Mouse (Mus musculus) thymus, postnatal 36 days (tissue): ENCODE measurements around the gene Slc6a13.
A peak's percentile ranks its signal among the peaks of the same experiment; 100 is the strongest.

Experiments used
- DNase-seq, 2 experiments: peaks; one replicate each; pipeline ENCODE4 v3.0.0; 2022; ENCODE audit warnings: mixed read lengths in 2 of 2

Slc6a13 gene

DNA sequence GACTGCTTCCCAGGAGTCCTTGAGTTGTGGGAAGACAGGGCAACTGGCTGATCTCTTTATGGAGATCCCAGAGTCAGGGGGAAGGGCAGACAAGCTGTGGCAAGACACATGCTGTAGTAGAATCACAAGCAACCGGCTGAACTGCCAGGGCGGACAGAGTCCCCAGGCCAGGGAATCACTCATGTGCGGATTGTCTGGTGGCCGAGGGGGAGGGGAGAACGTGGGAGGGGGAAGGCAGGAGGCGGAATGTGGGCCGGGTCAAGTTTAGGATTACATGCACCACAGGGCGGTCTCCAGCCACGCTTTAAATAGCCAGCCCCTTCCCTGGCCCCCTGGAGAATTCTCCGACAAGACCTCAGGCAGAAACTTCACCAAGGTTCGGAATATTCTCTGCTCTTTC, at the start of gene Slc6a13:
Gene Slc6a13, plus strand, starts transcription at position 274 of the 400 bp plus-strand sequence.
- no peak for DNase-seq

DNA sequence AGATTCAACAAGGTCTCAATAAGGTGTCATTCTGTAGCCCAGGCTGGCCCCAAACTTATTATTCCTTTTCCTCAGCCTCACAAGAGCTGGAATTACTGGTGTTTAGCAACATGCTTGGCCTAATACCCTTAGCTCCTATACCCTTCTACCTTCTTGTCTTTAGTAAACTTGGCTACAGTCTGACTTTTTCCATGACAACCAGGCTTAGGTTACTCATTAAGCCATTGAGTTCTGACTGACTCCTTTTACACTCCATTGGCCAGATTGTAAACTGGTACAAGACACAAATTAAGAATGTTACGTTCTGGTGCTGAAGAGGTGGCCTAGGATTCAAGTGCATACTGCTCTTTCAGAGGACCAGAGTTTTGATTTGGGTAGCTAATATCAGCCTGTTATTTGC, 49.6 kb upstream of the Slc6a13 start:
- DNase-seq, result no peak

DNA sequence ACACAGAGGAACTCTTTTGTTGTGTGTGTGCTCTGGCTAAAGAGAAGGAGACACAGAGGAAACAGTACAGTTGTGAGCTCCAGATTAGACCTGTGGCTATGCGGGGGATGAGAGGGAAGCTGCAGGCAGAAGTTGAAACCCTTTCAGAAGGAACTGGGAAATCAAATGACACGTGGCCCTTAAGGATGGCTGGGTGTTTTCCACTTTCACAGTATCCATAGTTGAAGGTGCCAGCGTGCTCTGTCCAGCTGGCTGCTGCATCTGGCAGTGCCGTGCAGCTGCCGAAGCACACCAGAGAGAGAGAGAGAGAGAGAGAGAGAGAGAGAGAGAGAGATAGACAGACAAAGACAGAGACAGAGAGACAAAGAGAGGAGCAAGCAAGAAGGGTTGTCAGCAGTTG, 48.8 kb upstream of the Slc6a13 start:
- no peak for DNase-seq

DNA sequence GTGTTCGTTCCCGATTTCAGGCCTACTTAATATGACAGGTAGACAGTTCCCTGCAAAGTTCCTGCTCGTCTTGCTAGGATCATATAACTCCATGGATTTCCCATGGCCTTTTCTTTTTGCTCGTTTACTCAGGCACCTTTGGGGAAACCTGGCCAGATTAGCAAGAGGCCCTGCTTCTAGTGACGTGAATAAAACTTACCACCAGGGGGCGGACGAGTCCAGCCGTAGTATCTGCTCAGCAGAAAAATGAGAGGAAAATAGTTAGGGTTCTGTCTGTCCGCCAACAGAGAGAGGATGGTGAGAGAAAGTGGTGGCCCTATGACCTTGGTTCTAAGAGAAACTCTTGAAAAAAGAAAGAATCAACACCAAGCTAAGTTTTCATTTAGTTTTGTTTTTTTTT, 39.5 kb upstream of the Slc6a13 start:
- peak; percentile 69 to 74 for DNase-seq

DNA sequence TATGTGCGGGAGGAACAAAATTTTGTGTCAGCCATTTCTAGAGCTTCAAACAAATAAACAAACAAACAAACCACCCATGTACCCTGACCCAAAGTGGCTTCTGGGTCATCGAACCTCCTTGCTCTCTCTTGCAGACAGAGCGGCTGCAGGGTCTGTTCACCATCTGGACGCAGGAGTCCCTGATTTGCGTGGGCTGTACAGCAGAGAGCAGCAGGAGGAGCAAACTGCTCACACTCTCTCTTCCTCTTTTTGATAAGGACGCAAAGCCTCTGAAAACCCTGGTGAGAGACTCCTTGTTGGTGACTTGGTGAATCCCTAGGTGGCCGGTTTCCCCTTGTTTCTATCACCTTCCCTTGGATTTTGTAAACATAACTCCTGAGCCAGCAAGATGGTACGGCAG, 38.8 kb upstream of the Slc6a13 start:
- DNase-seq, result no peak

DNA sequence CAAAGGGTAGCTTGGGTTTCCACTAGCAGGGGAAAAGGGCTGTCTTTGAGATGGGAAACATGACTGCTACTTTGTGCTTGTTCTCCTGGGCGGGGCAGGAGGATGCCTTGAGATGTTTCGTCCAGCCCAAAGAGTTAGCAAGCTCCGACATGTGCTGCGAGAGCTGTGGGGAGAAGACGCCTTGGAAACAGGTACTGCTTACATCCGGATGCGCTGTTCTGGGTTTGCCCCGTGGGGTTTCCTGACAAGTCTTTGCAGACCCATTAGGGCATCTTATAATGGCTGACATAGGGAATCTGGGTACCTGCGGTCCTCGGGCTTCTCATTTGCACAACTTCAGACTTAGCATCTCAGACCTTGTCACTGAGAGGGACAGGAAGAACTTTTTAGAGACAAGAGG, 38.0 kb upstream of the Slc6a13 start:
- DNase-seq, result no peak

DNA sequence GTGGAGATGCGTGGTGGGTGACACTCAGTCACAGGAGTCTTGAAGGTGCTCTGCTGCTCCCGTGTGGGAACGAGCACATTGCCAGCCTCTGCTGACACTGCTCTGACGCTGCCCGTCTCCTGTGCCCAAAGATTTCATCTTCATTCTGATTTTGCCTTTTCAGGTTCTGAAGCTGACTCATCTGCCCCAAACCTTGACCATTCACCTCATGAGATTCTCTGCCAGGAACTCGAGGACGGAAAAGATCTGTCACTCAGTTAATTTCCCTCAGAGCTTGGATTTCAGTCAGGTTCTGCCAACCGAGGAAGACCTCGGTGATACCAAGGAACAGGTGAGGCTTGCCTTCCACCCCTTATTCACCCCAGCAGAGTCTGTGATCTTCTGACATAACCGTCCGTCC, 37.5 kb upstream of the Slc6a13 start:
- no peak for DNase-seq

DNA sequence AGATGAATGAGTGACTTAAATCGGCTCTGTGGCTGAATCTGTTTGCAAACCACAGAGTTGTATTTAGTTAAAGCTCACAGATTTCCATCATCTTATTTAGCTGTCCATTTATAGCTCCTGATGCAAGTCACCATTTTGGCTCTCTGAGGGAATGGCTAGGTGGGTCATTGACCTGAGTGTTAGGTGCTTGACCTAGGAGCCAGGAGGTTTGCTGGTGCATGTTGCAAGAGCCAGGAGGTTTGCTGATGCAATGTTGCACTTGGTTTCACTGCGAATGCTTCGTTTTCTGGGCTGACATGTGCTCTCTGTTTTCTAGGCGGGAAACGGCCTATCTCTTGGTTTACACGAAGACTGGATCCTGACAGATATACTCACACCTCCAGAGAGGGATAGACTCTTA, 29.9 kb upstream of the Slc6a13 start:
- no peak for DNase-seq

DNA sequence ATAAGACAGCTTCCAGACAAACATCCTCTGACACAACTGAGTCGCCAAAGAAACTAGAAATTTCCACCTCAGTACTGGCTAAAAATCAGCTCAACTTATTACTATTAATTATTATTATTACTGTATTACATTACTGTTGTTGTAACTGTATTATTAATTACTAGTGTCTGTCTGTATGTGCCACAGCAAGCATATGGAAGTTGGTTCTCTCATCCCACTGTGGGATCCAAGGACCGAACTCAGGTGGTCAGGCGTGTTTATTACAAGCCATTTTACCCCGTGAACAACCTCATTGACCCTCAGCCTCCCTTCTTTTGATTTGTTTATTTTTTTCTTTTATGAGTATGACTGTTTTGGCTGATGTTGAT, 28.3 kb upstream of the Slc6a13 start:
- no peak for DNase-seq

DNA sequence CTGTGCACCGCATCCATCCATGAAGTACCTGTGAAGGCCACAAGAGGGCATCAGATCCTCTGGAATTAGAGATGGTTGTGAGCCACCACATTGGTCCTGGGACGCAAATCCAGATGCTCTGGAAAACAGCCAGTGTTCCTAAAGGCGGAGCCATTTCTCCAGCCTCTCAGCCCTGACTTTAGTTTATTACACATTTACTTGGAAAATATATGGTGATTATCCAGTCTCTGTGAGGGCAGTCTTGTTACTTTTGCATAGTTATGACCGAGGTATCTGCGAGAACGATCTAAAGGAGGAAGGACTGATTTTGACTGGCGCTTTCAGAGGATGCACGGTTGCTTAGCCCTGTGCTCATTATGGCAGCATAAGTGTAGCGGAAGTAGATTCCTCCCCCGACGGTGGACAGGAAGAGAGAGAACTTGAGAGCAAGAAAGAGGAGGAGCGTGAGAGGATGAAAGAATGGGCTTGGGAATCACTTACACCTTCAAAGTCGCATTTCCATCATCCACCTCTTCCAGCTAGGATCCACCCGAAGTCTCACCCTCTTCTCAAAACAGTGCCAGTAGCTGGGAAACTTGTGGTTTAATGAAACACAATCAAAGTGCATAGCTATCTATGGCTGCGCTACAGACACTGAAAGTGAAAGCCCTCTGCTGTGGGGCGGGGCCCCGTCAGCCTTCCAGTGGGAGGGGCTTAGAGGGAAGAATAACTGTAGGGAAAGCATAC, 27.8 kb upstream of the Slc6a13 start:
- DNase-seq, result peak; percentile 82

DNA sequence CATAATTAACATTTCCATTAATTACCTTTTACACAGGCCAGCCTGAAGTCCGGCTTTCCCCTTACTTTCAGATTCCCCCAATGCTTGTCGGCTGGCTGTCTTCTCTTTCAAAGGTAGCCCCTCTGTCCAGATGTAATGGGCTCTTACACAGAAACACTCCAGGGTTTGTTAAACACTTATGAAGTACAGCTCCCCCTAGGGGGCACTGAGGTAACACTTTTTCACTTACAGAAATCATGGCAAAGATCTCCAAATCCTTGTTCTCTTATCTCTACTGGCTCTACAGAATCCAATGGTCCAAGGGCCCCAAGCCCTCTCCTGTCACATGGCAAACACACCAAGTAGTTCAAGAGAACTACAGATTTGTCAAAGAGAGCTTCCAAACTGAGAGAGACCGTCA, 25.7 kb upstream of the Slc6a13 start:
- peak; percentile 24 to 30 for DNase-seq

DNA sequence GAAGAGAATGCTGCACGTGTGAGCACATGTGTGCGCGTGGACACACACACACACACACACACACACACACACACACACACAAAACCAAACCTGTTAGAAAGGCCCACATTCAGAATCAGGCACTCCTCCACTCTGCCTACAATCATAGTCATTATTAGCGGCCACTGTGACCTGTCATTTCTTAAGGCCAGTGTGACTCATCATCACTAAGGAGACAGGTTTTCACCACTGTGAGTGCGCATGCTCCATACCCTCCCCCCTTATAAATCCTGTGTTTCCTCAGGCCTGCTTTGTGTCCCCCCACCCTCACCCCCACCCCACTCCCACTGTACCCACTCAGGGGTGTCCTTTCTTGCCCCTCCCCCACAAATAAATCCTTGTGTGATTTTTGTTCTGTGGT, 15.9 kb upstream of the Slc6a13 start:
- DNase-seq, result no peak

DNA sequence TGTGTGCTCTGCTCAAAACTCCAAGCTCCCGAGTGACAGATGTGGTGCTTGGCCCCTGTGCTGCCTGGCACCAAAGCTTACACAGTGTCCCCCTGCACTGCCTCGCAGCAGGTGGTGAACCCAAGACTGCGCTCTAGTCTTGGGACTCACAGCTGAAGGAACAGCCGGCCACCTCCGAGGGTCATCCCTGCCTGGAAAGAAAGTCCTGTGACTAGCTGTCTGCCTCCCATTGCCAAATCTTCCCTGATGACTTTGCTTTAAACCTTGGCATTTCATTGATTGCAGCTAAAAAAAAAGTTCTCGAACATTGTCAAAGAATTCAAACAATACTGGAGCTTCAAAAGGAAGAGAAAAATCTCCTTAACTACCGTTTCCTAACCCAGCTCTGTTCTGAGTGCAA, 710 bp upstream of the Slc6a13 start:
- DNase-seq, result no peak

DNA sequence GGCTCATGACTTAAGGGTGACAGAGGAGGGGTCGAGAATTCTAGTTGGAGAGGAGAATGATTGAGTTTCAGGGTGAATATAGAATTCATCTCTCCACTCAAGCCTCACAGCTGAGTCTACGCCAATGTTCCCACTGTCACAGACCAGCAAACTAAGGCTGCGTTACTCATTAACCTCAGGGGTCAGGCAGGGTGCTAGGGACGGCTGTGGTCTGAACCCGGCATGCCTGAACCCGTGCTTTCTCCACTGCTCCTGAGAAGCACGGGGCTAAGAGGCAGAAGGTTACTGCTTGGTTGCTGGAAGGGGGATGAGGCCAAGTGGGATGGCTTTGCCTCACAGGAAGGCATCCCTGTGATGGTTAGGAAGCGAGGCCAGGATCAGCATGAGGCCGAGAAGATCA, 477 bp downstream of the Slc6a13 start:
- no peak for DNase-seq

DNA sequence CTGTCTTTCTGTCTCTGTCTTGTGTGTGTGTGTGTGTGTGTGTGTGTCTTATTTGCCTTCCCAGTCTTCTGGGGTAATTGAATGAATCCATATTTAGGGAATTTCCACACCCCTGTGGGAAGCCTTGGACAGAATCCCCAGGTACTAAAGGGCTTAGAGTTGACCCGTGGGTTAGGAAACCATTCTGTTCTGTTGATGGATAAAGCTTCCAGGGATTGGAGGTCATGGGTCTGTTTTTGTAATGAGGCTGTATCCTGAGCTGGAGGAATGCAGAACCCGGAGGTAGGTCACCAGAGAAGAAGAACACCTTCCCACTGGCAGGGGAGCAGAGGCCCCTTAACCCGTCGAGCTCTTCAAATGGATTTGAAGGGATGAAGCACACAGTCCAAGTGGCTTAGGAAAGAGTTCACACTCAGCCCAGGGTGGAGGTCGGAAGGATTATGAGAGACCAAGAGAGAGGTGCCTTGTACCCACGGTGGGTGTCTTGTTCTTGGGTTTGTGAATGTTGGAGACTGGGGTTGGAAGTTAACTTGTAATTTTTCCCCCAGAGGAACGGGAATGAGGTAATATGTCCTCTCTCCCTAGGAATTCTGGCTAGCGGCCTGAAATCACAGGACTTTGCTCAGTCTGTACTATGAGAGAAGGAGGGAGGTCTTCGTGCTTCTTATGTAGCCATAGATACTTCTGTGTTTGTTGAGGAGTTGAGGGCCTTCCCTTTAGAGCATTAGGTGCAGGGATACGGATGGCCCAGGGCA, 3.6 kb downstream of the Slc6a13 start:
- no peak for DNase-seq

DNA sequence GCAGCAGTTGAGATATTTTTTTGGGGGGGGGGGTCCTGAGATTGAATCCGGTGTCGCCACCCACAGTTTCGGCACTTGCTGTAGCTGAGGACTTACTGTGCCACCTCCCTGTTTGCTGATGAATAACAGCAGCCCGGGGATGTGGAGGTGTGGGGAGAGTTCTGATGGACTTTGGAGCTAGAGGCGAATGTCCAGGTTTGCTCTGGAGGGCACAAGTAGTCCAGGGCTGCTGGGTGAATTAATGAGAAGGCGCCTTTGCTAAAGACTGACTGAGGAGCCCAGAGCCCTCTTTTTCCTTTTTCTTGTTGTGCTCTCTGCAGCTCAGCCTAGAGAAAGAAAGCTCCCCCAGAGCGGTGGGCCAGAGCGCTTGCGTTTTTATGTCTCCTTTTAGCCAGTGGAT, 4.6 kb downstream of the Slc6a13 start:
- DNase-seq, result no peak

DNA sequence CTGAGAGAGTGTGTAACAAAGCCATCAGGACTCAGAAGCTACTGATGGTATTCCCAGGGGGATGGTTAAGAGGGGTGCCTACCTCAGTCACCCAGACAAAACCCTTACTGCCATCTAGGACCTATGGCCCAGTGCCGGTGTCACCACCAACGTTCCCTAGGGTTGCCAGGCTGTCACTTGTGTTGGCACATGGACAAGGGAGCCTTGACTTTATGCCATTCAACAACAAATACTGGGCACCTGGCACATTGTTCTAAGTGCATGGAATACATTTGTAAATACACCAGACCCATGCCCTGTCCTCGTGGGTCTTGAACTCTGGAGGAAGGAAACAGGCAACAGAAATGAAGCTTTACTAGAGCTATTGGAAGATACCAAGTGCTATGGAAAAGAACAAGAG, 5.5 kb downstream of the Slc6a13 start:
- DNase-seq, result no peak

DNA sequence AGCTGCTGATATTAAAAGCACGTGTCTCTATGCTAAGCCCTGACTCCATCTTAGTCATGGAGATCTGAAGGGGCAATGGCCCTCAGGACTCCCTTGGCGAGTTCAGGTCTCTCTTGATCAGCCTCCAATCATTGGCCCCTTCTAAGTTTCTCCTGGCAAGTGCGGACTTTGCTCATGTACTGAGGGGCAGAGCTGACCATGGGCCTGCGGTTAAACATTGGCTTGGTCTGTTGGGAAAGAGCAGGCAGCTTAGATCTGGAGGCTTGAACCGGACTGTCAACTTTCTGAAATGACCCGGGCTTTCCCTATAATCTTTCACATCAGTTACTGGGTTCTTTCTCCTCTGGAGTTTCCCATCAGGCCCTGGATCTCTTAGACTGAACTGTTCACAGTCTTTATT, 11.0 kb downstream of the Slc6a13 start:
- no peak for DNase-seq

DNA sequence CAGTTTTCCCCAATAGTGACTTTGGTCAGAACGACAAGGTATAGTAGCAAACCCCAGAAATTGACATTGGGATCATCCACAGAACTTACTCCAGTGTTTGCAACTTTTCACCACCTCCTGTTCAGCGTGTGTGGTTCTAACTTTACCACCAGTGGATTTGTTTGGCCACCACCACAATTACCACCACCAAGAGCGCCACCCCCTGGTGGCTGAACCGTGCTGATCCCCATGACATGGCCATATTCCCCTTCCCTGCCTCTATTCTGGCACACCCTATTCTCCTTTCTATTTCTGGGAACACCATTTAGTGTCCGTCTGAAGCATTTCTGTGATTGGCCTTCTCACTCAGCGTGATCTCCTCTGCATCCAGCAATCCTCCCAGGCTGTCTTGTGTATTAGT, 19.1 kb downstream of the Slc6a13 start:
- no peak for DNase-seq

DNA sequence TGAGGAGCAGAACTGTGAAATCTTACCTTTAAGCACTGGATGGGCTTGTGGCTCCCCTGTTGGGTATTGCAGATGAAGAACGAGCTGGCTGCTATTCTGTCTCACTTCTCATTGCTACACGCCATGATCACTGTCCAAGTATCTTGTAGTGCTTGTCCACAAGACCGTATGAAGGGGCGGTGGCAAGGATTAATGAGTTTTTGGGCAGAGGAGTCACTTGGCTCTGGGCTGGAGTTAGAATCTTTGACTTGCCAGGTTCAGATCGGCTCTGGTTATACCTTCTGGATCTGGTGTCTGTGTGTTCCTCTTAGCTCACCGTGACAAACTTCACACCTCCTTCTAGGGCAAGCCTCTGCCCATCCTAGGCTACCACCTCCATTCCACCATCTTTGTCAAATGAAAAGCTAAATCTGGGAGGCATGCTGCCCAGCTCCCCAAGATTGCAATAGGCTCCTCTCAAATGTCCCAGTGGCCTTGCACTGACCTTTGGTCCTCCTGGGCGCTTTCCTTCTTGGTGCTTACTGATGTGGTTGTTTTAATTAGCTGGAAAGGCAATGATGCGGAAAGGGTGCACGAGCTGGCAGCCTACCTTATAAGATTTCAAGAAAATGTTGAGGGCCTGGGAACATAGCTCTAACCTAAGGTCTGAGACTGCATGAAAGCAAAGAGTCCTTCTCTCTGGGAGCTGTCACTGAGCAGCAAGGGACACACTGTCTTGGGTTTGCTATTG, 22.5 kb downstream of the Slc6a13 start:
- no peak for DNase-seq

DNA sequence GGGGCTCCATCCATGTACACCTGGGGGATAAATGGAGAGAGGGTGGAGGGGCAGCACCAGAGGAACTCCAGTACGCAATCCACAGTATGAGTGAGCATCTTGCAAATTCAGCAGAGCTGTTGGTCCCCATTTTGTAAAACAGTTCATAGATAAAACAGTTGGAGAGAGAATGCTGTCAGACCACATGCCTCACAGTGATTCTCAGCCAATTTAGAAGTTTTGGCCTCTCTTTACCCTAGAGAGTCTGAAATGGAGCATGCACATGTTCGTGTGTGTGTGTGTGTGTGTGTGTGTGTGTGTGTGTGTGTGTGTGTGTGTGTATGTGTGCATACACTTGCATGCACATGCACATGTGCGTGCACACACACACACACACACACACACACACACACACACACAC, 25.3 kb downstream of the Slc6a13 start:
- DNase-seq, result no peak

DNA sequence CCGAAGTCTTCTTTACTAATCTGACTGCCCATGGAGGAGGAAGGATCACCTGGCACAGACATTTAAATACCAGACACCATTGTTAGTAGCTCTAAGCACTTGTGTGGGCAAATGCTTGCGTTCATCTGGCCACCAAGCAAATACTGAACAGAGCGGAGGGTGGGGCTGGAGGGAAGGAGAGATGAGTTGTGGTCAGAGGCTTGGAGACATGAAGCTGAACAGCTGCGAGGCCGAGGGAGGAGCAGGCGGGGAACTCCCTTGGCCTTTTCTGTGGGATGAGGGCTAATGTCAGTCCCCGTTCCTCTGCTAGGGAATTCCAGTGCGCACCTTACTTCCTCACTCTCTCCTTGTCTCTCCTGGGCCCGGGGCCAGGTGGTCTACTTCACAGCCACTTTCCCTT, 25.7 kb downstream of the Slc6a13 start:
- no peak for DNase-seq

DNA sequence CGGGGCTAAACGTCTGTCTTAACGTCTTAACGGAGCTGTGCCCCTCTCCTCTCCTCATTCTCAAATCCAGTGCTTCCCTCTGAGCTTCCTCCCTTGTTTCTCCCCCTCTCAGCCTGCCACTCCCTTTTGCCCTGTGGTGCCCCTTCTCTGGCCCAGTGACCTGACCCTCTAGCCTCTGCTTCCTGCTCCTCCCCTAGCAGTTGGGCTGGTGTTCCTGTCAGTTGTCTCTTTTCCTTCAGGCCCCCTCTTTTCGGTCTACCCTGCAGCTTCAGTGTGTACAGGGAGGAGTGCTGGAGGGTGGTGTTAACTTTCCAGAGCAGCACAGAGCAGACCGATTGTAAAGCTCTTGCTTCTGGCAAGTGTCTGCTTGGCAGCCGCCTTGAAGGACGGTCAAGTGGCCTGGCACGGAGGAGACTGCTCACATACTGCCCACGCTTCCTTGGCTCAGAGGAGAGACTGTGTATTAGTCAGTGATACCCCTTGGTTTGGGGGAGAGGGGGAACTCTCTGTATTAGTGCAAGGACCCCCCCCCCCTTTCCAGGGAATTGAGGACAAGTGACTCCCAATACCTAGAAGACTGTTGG, 26.6 kb downstream of the Slc6a13 start:
- DNase-seq, result no peak

DNA sequence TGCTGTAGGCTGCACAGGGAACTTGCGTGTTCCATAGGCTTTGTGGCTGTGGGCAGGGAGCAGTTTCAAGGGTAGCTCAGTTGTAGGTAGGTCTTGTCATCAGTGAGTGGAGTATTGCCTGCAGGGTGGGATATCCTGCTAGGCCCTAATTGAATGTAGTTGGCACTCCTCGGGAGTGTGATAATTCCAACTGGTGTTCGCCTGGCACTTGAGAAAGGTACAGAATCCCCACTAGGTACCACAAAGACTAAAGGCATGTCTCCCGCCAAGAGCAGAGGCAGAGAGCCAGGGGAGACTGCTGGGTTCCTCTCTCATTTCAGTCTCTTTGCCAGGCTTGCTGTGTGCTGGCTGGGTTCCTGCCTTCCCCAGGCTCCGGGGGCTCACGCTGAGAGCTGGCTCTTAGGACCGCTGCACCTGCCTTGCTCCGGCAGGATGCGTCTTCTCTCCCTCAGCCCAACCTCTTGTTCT, 28.4 kb downstream of the Slc6a13 start:
- peak in 1 of 2 experiments; percentile 48 for DNase-seq
